Mouse (Mus musculus): ENCODE measurements at regions not wholly inside any gene's neighbourhood (a gene's known extent, or its start where the extent isn't known, plus 50 kb on each side); places are given as distances from the start of the nearest gene placed in this dataset.

GRCm38 (mm10) chr1:191470190-191470985 is 67.3 kb upstream of the Ppp2r5a start:
- TF ChIP-seq CTCF (conservative IDR thresholded peaks at IDR 0.05; ENCODE audit: insufficient read depth, insufficient read length, low read depth, low read length) (no peak), POLR2A (IDR thresholded peaks at IDR 0.05; ENCODE audit: low read depth, low read length) (no peak)

Data from kidney, adult 2 months (tissue).